Comparison of ENCODE assay signal across 11 mouse cellular contexts in genomic region chr9:58410057-58410735, GRCm38 (mm10). TPM values are rescaled to one million over a fixed set of nuclear protein-coding genes. Genes with fewer than 3 reads are reported as not detected.
A peak's percentile ranks its signal among the peaks of the same experiment; 100 is the strongest.
DNase-seq lines count a peak whose midpoint lies in the region; TF ChIP-seq lines count a peak whose summit lies in the region.
"Had no signal": no experiment of that assay in that cellular context is flagged by ENCODE, and none has a peak within 500 bp of the region (broad histone marks: within the 10 kb centered on the region; RNA-seq: fewer than 3 reads in every experiment).

No protein-coding gene starts in this region.

- DNase-seq in adrenal gland, postnatal 10 days = peak; percentile 19
- no peak for DNase-seq in adrenal gland, postnatal 4 days (ENCODE audit: low spot score in 2 of 2)
- DNase-seq in left cerebral cortex, postnatal 10 days (ENCODE audit: extremely low spot score in 1 of 2, low spot score in 2 of 2) = peak; percentile 15 to 33
- DNase-seq in left cerebral cortex, adult 2 months (ENCODE audit: extremely low spot score in 1 of 2, low spot score in 2 of 2) = no peak
- peak; percentile 91 for DNase-seq in cerebellum, adult 9-11 months
- DNase-seq in kidney, adult 8-10 months = peak; percentile 18 to 50
- DNase-seq in thymus, postnatal 25 days = no peak
- no peak for DNase-seq in left cerebral cortex, adult 11 months (ENCODE audit: low spot score)

- intact Hi-C loops in left cerebral cortex, postnatal 10 days (cut with DNase I) = no loop called here
- intact Hi-C loops in left cerebral cortex, adult 2 months (cut with DNase I) = no loop called here

- no peak overlapping the region for H3K27ac ChIP-seq in left cerebral cortex, adult 2 months
- H3K27ac ChIP-seq: limb, embryonic 15.5 days; stomach, postnatal 0 days had no signal

- H3K4me3 ChIP-seq in left cerebral cortex, adult 2 months = no peak overlapping the region
- H3K4me3 ChIP-seq: limb, embryonic 15.5 days had no signal

- no peak for TF ChIP-seq CTCF in left cerebral cortex, adult 2 months (IDR thresholded peaks at IDR 0.05)

RNA-seq across cellular contexts. Expression of gene Tbc1d21, which starts 39.9 kb away (rescaled TPM):
- not detected for total RNA-seq in adrenal gland, postnatal 10 days (2021)
- not detected for total RNA-seq in adrenal gland, postnatal 4 days (2021)
- not detected for total RNA-seq in left cerebral cortex, postnatal 10 days (2021)
- total RNA-seq in left cerebral cortex, adult 2 months (2021) = not detected
- total RNA-seq: megakaryocyte-erythroid progenitor cell, adult 5-6 weeks had no signal

Comparison
In these comparisons a context has a peak if more than half of its experiments do, and no peak if none do; other contexts are left out.
1. DNase-seq: peak in adrenal gland, postnatal 10 days (single experiment), left cerebral cortex, postnatal 10 days (2 of 2), cerebellum, adult 9-11 months (single experiment) and kidney, adult 8-10 months (2 of 2); none in adrenal gland, postnatal 4 days (0 of 2), left cerebral cortex, adult 2 months (0 of 2), thymus, postnatal 25 days (single experiment) and left cerebral cortex, adult 11 months (single experiment).